Mouse (Mus musculus) effector memory CD4-positive, alpha-beta T cell, adult 5 months (primary cell): ENCODE data around the gene Trpv6. TPM values are rescaled to one million over a fixed set of nuclear protein-coding genes. Genes with fewer than 3 reads are reported as not detected.

Experiments used
- polyA plus RNA-seq: library from polyadenylated mRNA; unstranded; fragments of 100-300 nt; shearing (Covaris generic); gene quantifications from one replicate; pipeline ENCODE4 v1.2.1, GENCODE M21; 2017

Trpv6 gene
- polyA plus RNA-seq = 0.16 TPM

GRCm38 (mm10) chr6:41636178-41636577, at the start of gene Trpv6:
Gene Trpv6 (minus strand): TSS chr6:41636405.

GRCm38 (mm10) chr6:41684131-41684530, 47.9 kb upstream of the Trpv6 start, which contains the start of gene Llcfc1:
Gene Llcfc1 (plus strand): TSS chr6:41684431.

GRCm38 (mm10) chr6:41680669-41681068, 44.5 kb upstream of the Trpv6 start, which contains the start of gene Trpv5:
Gene Trpv5 (minus strand): TSS chr6:41680769.

GRCm38 (mm10) chr6:41605061-41605793, 31.0 kb downstream of the Trpv6 start, which contains the start of gene Ephb6:
Gene Ephb6 (plus strand): TSS chr6:41605482.

Other genes with a start within 250 kb of the Trpv6 start
- not detected for gene Gm5771, start 244.0 kb downstream of the Trpv6 start, polyA plus RNA-seq
- not detected for gene Gm10334, start 190.3 kb downstream of the Trpv6 start, polyA plus RNA-seq
- gene Prss1, start 177.5 kb downstream of the Trpv6 start, polyA plus RNA-seq = not detected
- 1.1 TPM for gene Prss2, start 114.6 kb downstream of the Trpv6 start, polyA plus RNA-seq
- gene Ephb6, start 30.9 kb downstream of the Trpv6 start, polyA plus RNA-seq = 48.2 TPM
- 0.11 TPM for gene Trpv5, start 44.4 kb upstream of the Trpv6 start, polyA plus RNA-seq
- gene Llcfc1, start 48.0 kb upstream of the Trpv6 start, polyA plus RNA-seq = not detected
- not detected for gene Kel, start 67.9 kb upstream of the Trpv6 start, polyA plus RNA-seq
- 0.11 TPM for gene Olfr459, start 138.8 kb upstream of the Trpv6 start, polyA plus RNA-seq
- gene Pip, start 211.1 kb upstream of the Trpv6 start, polyA plus RNA-seq = not detected
- gene Sval2, start 216.6 kb upstream of the Trpv6 start, polyA plus RNA-seq = not detected